Mouse (Mus musculus) spleen, adult 2 months (tissue): ENCODE results near the gene Tnfrsf1b. TPM values are rescaled to one million over a fixed set of nuclear protein-coding genes. Genes with fewer than 3 reads are reported as not detected.

Experiments used
- DNase-seq, 2 experiments: peaks; one replicate each; pipeline versions ENCODE4 v3.0.0 to v3.0.0-alpha.2; 2012 to 2021; ENCODE audit warnings: low spot score in 2 of 2, low read depth in 1 of 2
- H3K27ac ChIP-seq: fragments of 200-500 bp; 2 replicates; pipeline ENCODE4 v1.5.1; 2012; ENCODE audit warnings: low read length, inconsistent platforms; ENCODE audit not compliant: insufficient read depth
- H3K27me3 ChIP-seq: fragments of 200-500 bp; 2 replicates; pipeline ENCODE4 v1.6.1; 2012; ENCODE audit warnings: mild to moderate bottlenecking, moderate library complexity, low read length, inconsistent platforms; ENCODE audit not compliant: control insufficient read depth, insufficient read depth
- H3K36me3 ChIP-seq: fragments of 200-500 bp; 2 replicates; pipeline ENCODE4 v1.6.1; 2012; ENCODE audit warnings: mild to moderate bottlenecking, low read length, inconsistent platforms; ENCODE audit not compliant: control insufficient read depth, insufficient read depth
- H3K4me1 ChIP-seq: fragments of 200-500 bp; 2 replicates; pipeline ENCODE4 v1.6.1; 2011; ENCODE audit warnings: inconsistent platforms; ENCODE audit not compliant: control insufficient read depth, insufficient read depth, insufficient read length
- H3K4me3 ChIP-seq: fragments of 200-500 bp; 2 replicates; pipeline ENCODE4 v1.5.1; 2011; ENCODE audit warnings: mild to moderate bottlenecking, inconsistent platforms; ENCODE audit not compliant: insufficient read depth, insufficient read length; ENCODE audit errors: extremely low read depth
- CTCF ChIP-seq: fragments of 200-500 bp; IDR thresholded peaks from 2 replicates; pipeline ENCODE4 v1.5.1; 2011; ENCODE audit warnings: mild to moderate bottlenecking, inconsistent platforms; ENCODE audit not compliant: insufficient read depth, insufficient read length, insufficient replicate concordance; ENCODE audit errors: extremely low read depth
- POLR2A ChIP-seq: fragments of 200-500 bp; IDR thresholded peaks from 2 replicates; pipeline ENCODE4 v1.6.1; 2011; ENCODE audit warnings: low read depth, low read length, inconsistent platforms
- WGBS: fragments of 180-500 bp; shearing (Covaris S2); methylation state at CpG from one replicate; pipeline ENCODE4 v1.1.7; 2018; 5-methylcytosine and 5-hydroxymethylcytosine counted together
- polyA plus RNA-seq: library from polyadenylated mRNA; depleted of rRNA; stranded (reverse); fragments of >200 nt; gene quantifications from 2 replicates; pipeline ENCODE4 v1.2.3, GENCODE M21; 2012

Gene Tnfrsf1b
- polyA plus RNA-seq, 1 experiment: 45.9 TPM

DNA sequence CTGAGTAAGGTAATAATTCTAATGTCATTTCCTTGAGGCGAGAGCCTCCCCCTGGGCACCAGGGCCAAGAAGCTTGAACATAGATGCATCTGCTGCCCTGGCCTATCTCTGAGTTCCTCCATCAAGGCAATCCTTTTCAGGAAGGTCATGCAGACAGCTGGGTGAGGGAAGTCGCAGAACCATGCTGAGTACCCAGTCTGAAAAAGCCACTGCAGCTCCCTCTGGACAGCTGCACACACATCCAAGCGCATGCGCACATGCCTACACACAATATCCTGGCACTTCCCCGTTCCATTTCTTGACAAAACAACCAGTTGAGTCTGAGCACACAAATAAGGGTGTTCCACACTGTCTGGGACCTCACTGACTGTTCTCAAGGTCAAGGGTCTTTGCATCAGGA lies 14.9 kb downstream of the Tnfrsf1b start:
- Histone ChIP-seq H3K27me3 (no peaks in the 10 kb centered on the region), H3K27ac (no peak overlapping the region), H3K4me1 (peaks cover 43% of the 10 kb centered on the region; the same call in 1 of the 2 replicates), H3K36me3 (no peaks in the 10 kb centered on the region), H3K4me3 (no peak overlapping the region)
- no peak for DNase-seq
- TF ChIP-seq CTCF (no peak), POLR2A (no peak)
- WGBS: 82% methylated on average over 5 of the region's 5 CpGs

DNA sequence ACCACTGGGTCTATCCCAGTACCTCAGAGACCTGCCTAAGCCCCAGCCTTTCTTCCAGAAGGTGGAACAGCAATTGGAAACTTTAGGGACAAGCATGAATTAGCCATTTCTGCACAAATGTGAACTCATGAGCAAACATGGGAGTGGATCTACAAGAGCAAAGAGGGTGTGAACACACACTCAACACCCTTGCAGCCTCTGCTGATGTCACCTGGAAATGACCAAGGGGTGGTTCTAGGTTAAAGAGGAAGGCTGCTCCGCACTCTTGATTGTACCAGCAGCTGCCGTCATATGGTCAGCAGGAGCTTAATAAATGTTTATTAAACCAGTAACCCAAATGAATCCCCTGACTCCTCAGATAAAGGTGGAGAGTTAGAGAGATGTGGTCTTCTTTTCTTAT lies 16.0 kb downstream of the Tnfrsf1b start:
- no peak for DNase-seq
- TF ChIP-seq CTCF (no peak), POLR2A (no peak)
- Histone ChIP-seq H3K4me3 (no peak overlapping the region), H3K27me3 (no peaks in the 10 kb centered on the region), H3K27ac (peak overlapping the region; percentile 7; the same call in 1 of the 2 replicates), H3K4me1 (peaks cover 34% of the 10 kb centered on the region; the same call in 1 of the 2 replicates), H3K36me3 (no peaks in the 10 kb centered on the region)
- WGBS: 96% methylated on average over 2 of the region's 2 CpGs

DNA sequence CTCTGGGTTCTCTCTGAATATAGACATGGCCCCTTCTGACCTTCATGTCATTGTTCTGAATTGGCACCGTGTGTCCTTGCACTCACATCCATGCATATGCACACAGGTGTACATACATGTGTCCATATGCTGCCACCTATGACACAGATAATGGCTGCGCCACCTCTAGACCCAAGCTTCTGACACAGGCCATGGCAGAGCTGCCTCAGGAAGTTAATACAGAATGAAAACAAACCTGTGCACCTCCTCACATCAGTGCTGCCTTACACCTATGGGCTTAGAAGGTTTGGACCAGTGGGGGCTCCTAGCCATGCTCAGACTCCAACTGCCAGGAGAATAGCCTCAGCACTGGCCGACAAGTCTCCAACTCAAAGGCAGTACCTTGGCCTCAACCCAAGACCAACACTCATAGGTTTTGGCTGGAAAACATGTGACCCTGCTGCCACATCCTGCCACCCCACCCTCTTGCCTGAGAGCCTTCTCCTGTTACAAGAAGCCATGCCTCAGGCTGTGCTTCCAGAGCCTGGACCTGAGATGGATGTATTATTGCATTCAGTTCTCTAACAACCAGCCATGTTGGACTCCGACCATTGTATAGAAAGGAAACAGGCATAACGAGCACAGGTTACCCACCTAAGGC lies 17.0 kb downstream of the Tnfrsf1b start:
- TF ChIP-seq CTCF (no peak), POLR2A (no peak)
- Histone ChIP-seq H3K27me3 (no peaks in the 10 kb centered on the region), H3K4me3 (no peak overlapping the region), H3K27ac (peak overlapping the region; percentile 66), H3K4me1 (peaks cover 32% of the 10 kb centered on the region; the same call in 1 of the 2 replicates), H3K36me3 (peaks cover 4% of the 10 kb centered on the region)
- WGBS: 65% methylated on average over 5 of the region's 5 CpGs
- DNase-seq: no peak

DNA sequence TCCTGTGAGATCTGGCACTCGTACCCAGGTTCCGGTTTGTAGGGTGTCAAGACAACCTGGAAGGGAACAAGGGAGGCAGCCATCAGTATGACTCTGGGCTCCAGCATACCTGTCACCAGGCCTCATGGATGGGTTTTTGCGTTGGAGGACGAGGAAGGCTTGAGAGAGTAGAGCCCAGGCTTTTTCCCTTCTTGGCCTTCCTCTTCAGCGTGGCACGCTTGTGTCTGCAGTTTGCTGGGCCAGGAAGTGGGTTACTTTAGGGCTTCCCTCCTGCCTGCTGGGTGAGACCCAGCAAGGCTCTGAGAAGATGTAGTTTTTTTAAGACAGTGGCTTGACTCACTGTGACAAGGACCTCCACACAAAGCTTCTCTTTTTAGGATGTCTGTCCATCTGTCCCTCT lies 17.6 kb downstream of the Tnfrsf1b start:
- Histone ChIP-seq H3K4me3 (no peak overlapping the region), H3K27ac (peak overlapping the region; percentile 66), H3K36me3 (peaks cover 6% of the 10 kb centered on the region), H3K4me1 (peaks cover 32% of the 10 kb centered on the region; the same call in 1 of the 2 replicates), H3K27me3 (no peaks in the 10 kb centered on the region)
- no peak for TF ChIP-seq CTCF
- TF ChIP-seq POLR2A: no peak
- 26% methylated on average over 6 of the region's 6 CpGs for WGBS
- no peak for DNase-seq

GRCm38 (mm10) chr4:145224613-145225012 lies 22.1 kb downstream of the Tnfrsf1b start:
- peaks cover 25% of the 10 kb centered on the region; the same call in 1 of the 2 replicates for H3K4me1 ChIP-seq
- 32% methylated on average over 4 of the region's 4 CpGs for WGBS
- H3K4me3 ChIP-seq: no peak overlapping the region
- H3K36me3 ChIP-seq: peaks cover 19% of the 10 kb centered on the region
- no peak for DNase-seq
- H3K27ac ChIP-seq: no peak overlapping the region
- H3K27me3 ChIP-seq: no peaks in the 10 kb centered on the region
- TF ChIP-seq CTCF (no peak), POLR2A (no peak)

DNA sequence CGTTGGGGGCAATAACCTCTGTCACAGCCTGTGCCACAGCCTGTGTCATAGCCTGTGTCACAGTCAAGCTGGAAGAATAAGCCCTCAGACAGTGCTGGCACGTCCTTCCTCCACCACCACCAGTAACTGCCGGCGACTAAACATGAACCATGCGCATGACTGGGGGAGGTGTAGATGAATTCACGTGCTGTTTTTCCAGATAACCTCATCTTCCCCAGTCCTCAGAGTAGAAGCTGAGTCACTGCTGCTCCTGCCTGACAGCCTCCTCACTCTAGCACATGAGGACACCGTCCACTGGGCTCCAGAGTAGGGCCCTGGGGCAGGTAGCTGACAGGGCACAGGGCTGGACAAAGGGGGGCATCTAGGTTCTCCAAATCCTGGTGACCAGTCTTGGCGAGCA lies 24.6 kb downstream of the Tnfrsf1b start:
- no peak overlapping the region for H3K4me3 ChIP-seq
- WGBS: 51% methylated on average over 8 of the region's 8 CpGs
- H3K4me1 ChIP-seq: peaks cover 14% of the 10 kb centered on the region; the same call in 1 of the 2 replicates
- DNase-seq: no peak
- H3K27me3 ChIP-seq: no peaks in the 10 kb centered on the region
- peak overlapping the region; percentile 20; the same call in 1 of the 2 replicates for H3K27ac ChIP-seq
- TF ChIP-seq POLR2A (no peak), CTCF (no peak)
- H3K36me3 ChIP-seq: peaks cover 24% of the 10 kb centered on the region

DNA sequence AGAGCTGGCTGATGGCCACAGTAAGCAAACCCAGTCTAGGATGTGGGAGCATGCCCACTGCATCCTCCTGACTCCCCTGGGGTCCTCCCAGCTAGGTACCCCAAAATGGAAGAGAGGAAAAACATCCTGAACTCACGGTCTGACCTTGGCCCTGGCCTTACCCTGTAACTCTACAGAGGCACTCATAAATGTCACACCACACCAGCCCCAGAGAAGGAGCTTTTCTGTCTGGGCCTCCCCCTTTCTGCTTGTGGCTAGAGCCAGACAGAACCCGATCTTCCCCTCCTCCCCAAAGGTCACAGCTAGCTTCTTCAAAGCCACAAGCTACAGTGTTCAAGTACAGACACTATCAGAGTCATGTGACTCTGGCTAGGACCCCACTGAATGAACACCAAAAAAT lies 25.3 kb downstream of the Tnfrsf1b start:
- TF ChIP-seq CTCF (no peak), POLR2A (no peak)
- 22% methylated on average over 2 of the region's 2 CpGs for WGBS

More for the DNA sequence above, 25.3 kb downstream of the Tnfrsf1b start:
- Histone ChIP-seq H3K4me1 (peaks cover 14% of the 10 kb centered on the region; the same call in 1 of the 2 replicates), H3K27ac (peak overlapping the region; percentile 54), H3K27me3 (no peaks in the 10 kb centered on the region), H3K4me3 (no peak overlapping the region), H3K36me3 (peaks cover 24% of the 10 kb centered on the region)
- no peak for DNase-seq
